Mouse (Mus musculus): ENCODE data around the gene Gpr62. TPM values are rescaled to one million over a fixed set of nuclear protein-coding genes. Genes with fewer than 3 reads are reported as not detected.

Gene Gpr62
- total and polyA plus RNA-seq, 3 experiments = 0.04 to 0.11 TPM; not detected in 1

DNA sequence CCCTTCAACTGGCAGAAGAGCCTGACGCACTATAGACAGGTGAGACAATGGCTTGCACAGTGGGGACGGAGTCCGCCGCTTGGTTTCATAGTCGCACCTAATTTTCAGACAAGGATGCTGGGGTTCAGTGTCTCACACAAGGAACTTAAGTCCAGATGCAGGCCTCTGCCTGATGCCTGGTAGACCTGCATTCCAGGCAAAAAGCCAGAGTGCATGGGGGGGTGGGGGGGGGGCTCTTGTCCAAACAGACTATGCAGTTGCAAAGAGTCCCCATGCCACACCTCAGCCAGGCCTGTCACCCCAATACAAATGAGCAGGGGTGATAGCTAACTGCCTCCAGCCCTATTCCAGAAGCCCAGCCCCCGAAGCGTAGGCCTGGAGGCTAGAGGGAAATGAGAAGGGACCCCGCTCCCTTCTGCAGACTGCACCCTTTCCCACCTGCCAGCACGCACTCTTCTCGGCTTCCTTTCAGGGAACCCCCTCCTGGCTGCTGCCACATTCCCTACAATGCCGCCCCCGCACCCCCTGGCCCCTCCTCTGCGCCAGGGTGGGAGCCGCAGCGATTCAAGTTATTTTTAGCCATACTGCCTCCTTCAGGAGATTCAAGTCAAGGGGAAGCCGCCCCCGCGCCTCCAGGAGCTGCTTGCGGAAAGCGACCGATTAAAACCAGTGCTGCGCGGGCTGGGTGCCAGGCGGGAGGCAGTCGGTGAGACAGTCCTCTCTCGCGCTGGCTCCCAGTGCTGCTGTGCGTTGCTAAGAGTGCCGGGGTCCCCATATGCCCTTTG, 47.7 kb downstream of the Gpr62 start:
- no peak for DNase-seq (ENCODE audit: extremely low read depth)
- Histone ChIP-seq H3K9ac (ENCODE audit: insufficient read depth, low read depth) (no peak overlapping the region), H3K4me2 (ENCODE audit: insufficient read depth, low read depth, poor library complexity, severe bottlenecking) (no peak overlapping the region), H3K79me2 (replicated peaks; ENCODE audit: control insufficient read depth, extremely low read depth, insufficient read depth, poor library complexity, severe bottlenecking) (no peaks in the 10 kb centered on the region), H3K36me3 (replicated peaks in 1 of 2; ENCODE audit: control insufficient read depth in 1 of 2, insufficient read depth in 1 of 2, low read length in 1 of 2) (no peaks in the 10 kb centered on the region), H3K4me1 (ENCODE audit: control insufficient read depth in 1 of 2, insufficient read depth in 2 of 2) (peaks cover 0 to 5% of the 10 kb centered on the region in 2 experiments; a peak in 1 of 4 replicates), H3K4me3 (replicated peaks in 1 of 3; ENCODE audit: low read depth in 2 of 3, low read length in 2 of 3, poor library complexity in 1 of 3) (no peak overlapping the region), H3K27me3 (replicated peaks) (peaks cover 3% of the 10 kb centered on the region), H3K9me3 (replicated peaks; ENCODE audit: low read length) (no peaks in the 10 kb centered on the region), H3K27ac (ENCODE audit: insufficient read depth, low read depth) (no peak overlapping the region)
- in situ Hi-C loops (cut with MboI; ENCODE audit: low pct_ligation_motif_present, low pct_unique_long_range_greater_than_20kb, low sequenced_read_pairs) (no loop called here), dilution Hi-C loops (cut with MboI; ENCODE audit: extremely low pct_ligation_motif_present, extremely low pct_unique_long_range_greater_than_20kb, low sequenced_read_pairs) (no loop called here)
- TF ChIP-seq MAZ (IDR thresholded peaks at IDR 0.05; ENCODE audit: low read depth, low read length) = no peak
- no peak for TF ChIP-seq CHD2 (IDR thresholded peaks at IDR 0.05; ENCODE audit: low read length)
- TF ChIP-seq HCFC1 (IDR thresholded peaks at IDR 0.05; ENCODE audit: low read depth, low read length) = no peak

GRCm38 (mm10) chr9:106416826-106417225, 48.9 kb downstream of the Gpr62 start:
- Histone ChIP-seq H3K36me3 (replicated peaks in 1 of 2; ENCODE audit: control insufficient read depth in 1 of 2, insufficient read depth in 1 of 2, low read length in 1 of 2) (no peaks in the 10 kb centered on the region), H3K27ac (ENCODE audit: insufficient read depth, low read depth) (no peak overlapping the region), H3K27me3 (replicated peaks) (peaks cover 3% of the 10 kb centered on the region), H3K4me3 (replicated peaks in 1 of 3; ENCODE audit: low read depth in 2 of 3, low read length in 2 of 3, poor library complexity in 1 of 3) (no peak overlapping the region), H3K9ac (ENCODE audit: insufficient read depth, low read depth) (no peak overlapping the region), H3K79me2 (replicated peaks; ENCODE audit: control insufficient read depth, extremely low read depth, insufficient read depth, poor library complexity, severe bottlenecking) (no peaks in the 10 kb centered on the region), H3K4me1 (ENCODE audit: control insufficient read depth in 1 of 2, insufficient read depth in 2 of 2) (peaks cover 9 to 16% of the 10 kb centered on the region in 2 experiments; a peak in 3 of 4 replicates), H3K9me3 (replicated peaks; ENCODE audit: low read length) (no peaks in the 10 kb centered on the region), H3K4me2 (ENCODE audit: insufficient read depth, low read depth, poor library complexity, severe bottlenecking) (no peak overlapping the region)
- no peak for TF ChIP-seq NRF1 (IDR thresholded peaks at IDR 0.05; ENCODE audit: low read depth, low read length)
- TF ChIP-seq TBP (conservative IDR thresholded peaks at IDR 0.05; ENCODE audit: low read depth, low read length) = no peak
- TF ChIP-seq ELF1 (IDR thresholded peaks at IDR 0.05; ENCODE audit: low read depth, low read length) = no peak
- TF ChIP-seq BHLHE40 (IDR thresholded peaks at IDR 0.05; ENCODE audit: low read depth, low read length) = no peak
- TF ChIP-seq MYC (IDR thresholded peaks at IDR 0.05; ENCODE audit: low read depth, low read length) = no peak
- TF ChIP-seq E2F4 (IDR thresholded peaks at IDR 0.05; ENCODE audit: insufficient replicate concordance, low read depth, low read length) = no peak
- no peak for TF ChIP-seq JUN (IDR thresholded peaks at IDR 0.05; ENCODE audit: insufficient read depth, low read depth, low read length)
- TF ChIP-seq MXI1 (IDR thresholded peaks at IDR 0.05; ENCODE audit: low read depth, low read length) = no peak
- TF ChIP-seq POLR2AphosphoS2 (IDR thresholded peaks at IDR 0.05; ENCODE audit: low read depth, low read length) = no peak
- DNase-seq (ENCODE audit: extremely low read depth) = no peak
- in situ Hi-C loops (cut with MboI; ENCODE audit: low pct_ligation_motif_present, low pct_unique_long_range_greater_than_20kb, low sequenced_read_pairs) = no loop called here
- dilution Hi-C loops (cut with MboI; ENCODE audit: extremely low pct_ligation_motif_present, extremely low pct_unique_long_range_greater_than_20kb, low sequenced_read_pairs) = no loop called here

Other genes with a start within 250 kb of the Gpr62 start
- 1.4 and 1.5 TPM in 2 replicates for gene Tlr9, start 243.3 kb downstream of the Gpr62 start, total RNA-seq (2012; rRNA removed)
- gene Tlr9, start 243.3 kb downstream of the Gpr62 start, total RNA-seq (2014; rRNA removed) = 0.54 and 1.0 TPM in 2 replicates
- 9.9 and 12.5 TPM in 2 replicates for gene Tlr9, start 243.3 kb downstream of the Gpr62 start, polyA plus RNA-seq (2012; ENCODE audit: insufficient read length, low read depth)
- gene Alas1, start 217.3 kb downstream of the Gpr62 start, total RNA-seq (2012; rRNA removed) = 65.1 and 71.9 TPM in 2 replicates
- gene Alas1, start 217.3 kb downstream of the Gpr62 start, total RNA-seq (2014; rRNA removed) = 93.1 and 105 TPM in 2 replicates
- gene Alas1, start 217.3 kb downstream of the Gpr62 start, polyA plus RNA-seq (2012; ENCODE audit: insufficient read length, low read depth) = 68.2 and 69.6 TPM in 2 replicates
- 42.7 and 46.7 TPM in 2 replicates for gene Poc1a, start 184.9 kb downstream of the Gpr62 start, total RNA-seq (2012; rRNA removed)
- 24.2 and 24.5 TPM in 2 replicates for gene Poc1a, start 184.9 kb downstream of the Gpr62 start, total RNA-seq (2014; rRNA removed)
- 31.9 and 39.8 TPM in 2 replicates for gene Poc1a, start 184.9 kb downstream of the Gpr62 start, polyA plus RNA-seq (2012; ENCODE audit: insufficient read length, low read depth)
- 8.0 and 10.0 TPM in 2 replicates for gene Dusp7, start 97.3 kb downstream of the Gpr62 start, total RNA-seq (2012; rRNA removed)
- gene Dusp7, start 97.3 kb downstream of the Gpr62 start, total RNA-seq (2014; rRNA removed) = 4.9 and 6.2 TPM in 2 replicates
- 8.2 and 11.4 TPM in 2 replicates for gene Dusp7, start 97.3 kb downstream of the Gpr62 start, polyA plus RNA-seq (2012; ENCODE audit: insufficient read length, low read depth)
- 1,844 and 1,867 TPM in 2 replicates for gene Rpl29, start 36.5 kb downstream of the Gpr62 start, total RNA-seq (2012; rRNA removed)
- gene Rpl29, start 36.5 kb downstream of the Gpr62 start, total RNA-seq (2014; rRNA removed) = 1,058 and 1,082 TPM in 2 replicates
- gene Rpl29, start 36.5 kb downstream of the Gpr62 start, polyA plus RNA-seq (2012; ENCODE audit: insufficient read length, low read depth) = 1,042 and 1,257 TPM in 2 replicates
- gene Acy1, start 27.6 kb downstream of the Gpr62 start, total RNA-seq (2012; rRNA removed) = 76.9 and 77.6 TPM in 2 replicates
- 51.9 and 55.6 TPM in 2 replicates for gene Acy1, start 27.6 kb downstream of the Gpr62 start, total RNA-seq (2014; rRNA removed)
- gene Acy1, start 27.6 kb downstream of the Gpr62 start, polyA plus RNA-seq (2012; ENCODE audit: insufficient read length, low read depth) = 103 and 106 TPM in 2 replicates
- gene Abhd14b, start 18.5 kb downstream of the Gpr62 start, total RNA-seq (2012; rRNA removed) = 3.9 and 5.3 TPM in 2 replicates
- 2.9 and 3.6 TPM in 2 replicates for gene Abhd14b, start 18.5 kb downstream of the Gpr62 start, total RNA-seq (2014; rRNA removed)
- 4.4 and 5.4 TPM in 2 replicates for gene Abhd14b, start 18.5 kb downstream of the Gpr62 start, polyA plus RNA-seq (2012; ENCODE audit: insufficient read length, low read depth)
- gene Abhd14a, start 18.3 kb downstream of the Gpr62 start, total RNA-seq (2012; rRNA removed) = 20.4 and 20.6 TPM in 2 replicates
- gene Abhd14a, start 18.3 kb downstream of the Gpr62 start, total RNA-seq (2014; rRNA removed) = 15.6 and 18.2 TPM in 2 replicates
- 23.3 and 26.6 TPM in 2 replicates for gene Abhd14a, start 18.3 kb downstream of the Gpr62 start, polyA plus RNA-seq (2012; ENCODE audit: insufficient read length, low read depth)
- gene Pcbp4, start 12.6 kb downstream of the Gpr62 start, total RNA-seq (2012; rRNA removed) = 41.3 and 44.1 TPM in 2 replicates
- gene Pcbp4, start 12.6 kb downstream of the Gpr62 start, total RNA-seq (2014; rRNA removed) = 34.5 and 44.0 TPM in 2 replicates
- gene Pcbp4, start 12.6 kb downstream of the Gpr62 start, polyA plus RNA-seq (2012; ENCODE audit: insufficient read length, low read depth) = 51.9 and 54.2 TPM in 2 replicates
- gene Rrp9, start 10.0 kb upstream of the Gpr62 start, total RNA-seq (2012; rRNA removed) = 120 and 167 TPM in 2 replicates
- 130 and 137 TPM in 2 replicates for gene Rrp9, start 10.0 kb upstream of the Gpr62 start, total RNA-seq (2014; rRNA removed)
- gene Rrp9, start 10.0 kb upstream of the Gpr62 start, polyA plus RNA-seq (2012; ENCODE audit: insufficient read length, low read depth) = 326 and 339 TPM in 2 replicates
- gene Parp3, start 11.0 kb upstream of the Gpr62 start, total RNA-seq (2012; rRNA removed) = 12.3 and 12.9 TPM in 2 replicates
- gene Parp3, start 11.0 kb upstream of the Gpr62 start, total RNA-seq (2014; rRNA removed) = 10.3 and 11.1 TPM in 2 replicates
- 24.6 and 36.6 TPM in 2 replicates for gene Parp3, start 11.0 kb upstream of the Gpr62 start, polyA plus RNA-seq (2012; ENCODE audit: insufficient read length, low read depth)
- gene Iqcf1, start 34.0 kb upstream of the Gpr62 start, total RNA-seq (2012; rRNA removed) = not detected in 2 replicates
- gene Iqcf1, start 34.0 kb upstream of the Gpr62 start, total RNA-seq (2014; rRNA removed) = not detected in 2 replicates
- not detected in 2 replicates for gene Iqcf1, start 34.0 kb upstream of the Gpr62 start, polyA plus RNA-seq (2012; ENCODE audit: insufficient read length, low read depth)
- gene Iqcf5, start 48.6 kb upstream of the Gpr62 start, total RNA-seq (2012; rRNA removed) = 0.72 TPM in 1 of 2 replicates, not detected in the other
- gene Iqcf5, start 48.6 kb upstream of the Gpr62 start, total RNA-seq (2014; rRNA removed) = 0.77 TPM in 1 of 2 replicates, not detected in the other
- 1.8 and 2.9 TPM in 2 replicates for gene Iqcf5, start 48.6 kb upstream of the Gpr62 start, polyA plus RNA-seq (2012; ENCODE audit: insufficient read length, low read depth)
- gene Iqcf3, start 95.7 kb upstream of the Gpr62 start, total RNA-seq (2012; rRNA removed) = not detected in 2 replicates
- not detected in 2 replicates for gene Iqcf3, start 95.7 kb upstream of the Gpr62 start, total RNA-seq (2014; rRNA removed)
- gene Iqcf3, start 95.7 kb upstream of the Gpr62 start, polyA plus RNA-seq (2012; ENCODE audit: insufficient read length, low read depth) = not detected in 2 replicates
- gene Iqcf4, start 105.1 kb upstream of the Gpr62 start, total RNA-seq (2012; rRNA removed) = not detected in 2 replicates
- gene Iqcf4, start 105.1 kb upstream of the Gpr62 start, total RNA-seq (2014; rRNA removed) = not detected in 2 replicates
- gene Iqcf4, start 105.1 kb upstream of the Gpr62 start, polyA plus RNA-seq (2012; ENCODE audit: insufficient read length, low read depth) = not detected in 2 replicates
- gene Iqcf6, start 160.6 kb upstream of the Gpr62 start, total RNA-seq (2012; rRNA removed) = not detected in 2 replicates
- not detected in 2 replicates for gene Iqcf6, start 160.6 kb upstream of the Gpr62 start, total RNA-seq (2014; rRNA removed)
- gene Iqcf6, start 160.6 kb upstream of the Gpr62 start, polyA plus RNA-seq (2012; ENCODE audit: insufficient read length, low read depth) = not detected in 2 replicates
- gene Grm2, start 190.1 kb upstream of the Gpr62 start, total RNA-seq (2012; rRNA removed) = not detected in 2 replicates
- gene Grm2, start 190.1 kb upstream of the Gpr62 start, total RNA-seq (2014; rRNA removed) = not detected in 2 replicates
- gene Grm2, start 190.1 kb upstream of the Gpr62 start, polyA plus RNA-seq (2012; ENCODE audit: insufficient read length, low read depth) = not detected in 2 replicates
- gene Tex264, start 220.0 kb upstream of the Gpr62 start, total RNA-seq (2012; rRNA removed) = 33.6 and 45.3 TPM in 2 replicates
- 30.9 and 34.3 TPM in 2 replicates for gene Tex264, start 220.0 kb upstream of the Gpr62 start, total RNA-seq (2014; rRNA removed)
- gene Tex264, start 220.0 kb upstream of the Gpr62 start, polyA plus RNA-seq (2012; ENCODE audit: insufficient read length, low read depth) = 45.2 and 54.8 TPM in 2 replicates

All from CH12.LX (cell line).